Mouse (Mus musculus) monocyte, adult 2 months (primary cell): ENCODE results near the gene Atpaf2.

Experiments used
- DNase-seq, 2 experiments: peaks; one replicate each; pipeline ENCODE4 v3.0.0; 2022; ENCODE audit warnings: low spot score in 2 of 2, low read depth in 1 of 2

Atpaf2 gene

GRCm38 (mm10) chr11:60351388-60351787, 66.9 kb downstream of the Atpaf2 start:
- no peak for DNase-seq
